Mouse (Mus musculus) spleen, adult 2 months (tissue): ENCODE measurements at regions not wholly inside any gene's neighbourhood (a gene's known extent, or its start where the extent isn't known, plus 50 kb on each side); places are given as distances from the start of the nearest gene placed in this dataset.

Source experiments
- DNase-seq, 2 experiments: peaks; one replicate each; pipeline versions ENCODE4 v3.0.0 to v3.0.0-alpha.2; 2012 to 2021; ENCODE audit warnings: low spot score in 2 of 2, low read depth in 1 of 2
- H3K27ac ChIP-seq: fragments of 200-500 bp; 2 replicates; pipeline ENCODE4 v1.5.1; 2012; ENCODE audit warnings: low read length, inconsistent platforms; ENCODE audit not compliant: insufficient read depth
- H3K27me3 ChIP-seq: fragments of 200-500 bp; 2 replicates; pipeline ENCODE4 v1.6.1; 2012; ENCODE audit warnings: mild to moderate bottlenecking, moderate library complexity, low read length, inconsistent platforms; ENCODE audit not compliant: control insufficient read depth, insufficient read depth
- H3K36me3 ChIP-seq: fragments of 200-500 bp; 2 replicates; pipeline ENCODE4 v1.6.1; 2012; ENCODE audit warnings: mild to moderate bottlenecking, low read length, inconsistent platforms; ENCODE audit not compliant: control insufficient read depth, insufficient read depth
- H3K4me1 ChIP-seq: fragments of 200-500 bp; 2 replicates; pipeline ENCODE4 v1.6.1; 2011; ENCODE audit warnings: inconsistent platforms; ENCODE audit not compliant: control insufficient read depth, insufficient read depth, insufficient read length
- H3K4me3 ChIP-seq: fragments of 200-500 bp; 2 replicates; pipeline ENCODE4 v1.5.1; 2011; ENCODE audit warnings: mild to moderate bottlenecking, inconsistent platforms; ENCODE audit not compliant: insufficient read depth, insufficient read length; ENCODE audit errors: extremely low read depth
- CTCF ChIP-seq: fragments of 200-500 bp; IDR thresholded peaks from 2 replicates; pipeline ENCODE4 v1.5.1; 2011; ENCODE audit warnings: mild to moderate bottlenecking, inconsistent platforms; ENCODE audit not compliant: insufficient read depth, insufficient read length, insufficient replicate concordance; ENCODE audit errors: extremely low read depth
- POLR2A ChIP-seq: fragments of 200-500 bp; IDR thresholded peaks from 2 replicates; pipeline ENCODE4 v1.6.1; 2011; ENCODE audit warnings: low read depth, low read length, inconsistent platforms
- WGBS: fragments of 180-500 bp; shearing (Covaris S2); methylation state at CpG from one replicate; pipeline ENCODE4 v1.1.7; 2018; 5-methylcytosine and 5-hydroxymethylcytosine counted together

GRCm38 (mm10) chr1:185546346-185546745 is 91.7 kb downstream of the Slc30a10 start:
- H3K36me3 ChIP-seq: no peaks in the 10 kb centered on the region
- H3K4me1 ChIP-seq: no peaks in the 10 kb centered on the region
- no peak for DNase-seq
- H3K27ac ChIP-seq: no peak overlapping the region
- H3K27me3 ChIP-seq: no peaks in the 10 kb centered on the region
- H3K4me3 ChIP-seq: no peak overlapping the region
- TF ChIP-seq POLR2A: no peak
- no peak for TF ChIP-seq CTCF

- H3K4me1 ChIP-seq: no peaks in the 10 kb centered on the region
- 63% methylated on average over 9 of the region's 9 CpGs for WGBS
Measured at GRCm38 (mm10) chr1:185572761-185573530, 118.3 kb downstream of the Slc30a10 start.

GRCm38 (mm10) chr1:185574978-185575377 is 120.3 kb downstream of the Slc30a10 start:
- no peak overlapping the region for H3K27ac ChIP-seq
- no peaks in the 10 kb centered on the region for H3K27me3 ChIP-seq
- H3K4me3 ChIP-seq: no peak overlapping the region
- H3K4me1 ChIP-seq: no peaks in the 10 kb centered on the region
- DNase-seq: no peak
- H3K36me3 ChIP-seq: no peaks in the 10 kb centered on the region
- no peak for TF ChIP-seq CTCF
- TF ChIP-seq POLR2A: no peak
- WGBS: 80% methylated on average over 4 of the region's 4 CpGs

More at GRCm38 (mm10) chr1:185572761-185573530, 118.3 kb downstream of the Slc30a10 start:
- Histone ChIP-seq H3K27me3 (no peaks in the 10 kb centered on the region), H3K27ac (no peak overlapping the region), H3K4me3 (no peak overlapping the region), H3K36me3 (no peaks in the 10 kb centered on the region)
- no peak for TF ChIP-seq POLR2A
- TF ChIP-seq CTCF: no peak
- no peak for DNase-seq

- Histone ChIP-seq H3K36me3 (no peaks in the 10 kb centered on the region), H3K4me1 (no peaks in the 10 kb centered on the region), H3K27ac (no peak overlapping the region), H3K27me3 (no peaks in the 10 kb centered on the region), H3K4me3 (no peak overlapping the region)
- TF ChIP-seq CTCF (no peak), POLR2A (no peak)
- no peak for DNase-seq
- WGBS: 96% methylated on average over 1 of the region's 1 CpGs
Measured at GRCm38 (mm10) chr1:185579824-185580223, 125.2 kb downstream of the Slc30a10 start.

- DNase-seq: no peak
- TF ChIP-seq POLR2A: no peak
- TF ChIP-seq CTCF: no peak
- no peak overlapping the region for H3K4me3 ChIP-seq
- no peak overlapping the region for H3K27ac ChIP-seq
- 79% methylated on average over 6 of the region's 6 CpGs for WGBS
- no peaks in the 10 kb centered on the region for H3K27me3 ChIP-seq
- no peaks in the 10 kb centered on the region for H3K36me3 ChIP-seq
- no peaks in the 10 kb centered on the region for H3K4me1 ChIP-seq
Measured at GRCm38 (mm10) chr1:185585191-185585870, 130.7 kb downstream of the Slc30a10 start.

GRCm38 (mm10) chr1:185587671-185588347 is 133.2 kb downstream of the Slc30a10 start:
- TF ChIP-seq CTCF (no peak), POLR2A (no peak)
- Histone ChIP-seq H3K27ac (no peak overlapping the region), H3K36me3 (no peaks in the 10 kb centered on the region), H3K4me1 (no peaks in the 10 kb centered on the region), H3K4me3 (no peak overlapping the region), H3K27me3 (no peaks in the 10 kb centered on the region)
- 73% methylated on average over 13 of the region's 13 CpGs for whole genome bisulfite sequencing
- no peak for DNase-seq
